Mouse (Mus musculus) heart, embryonic 15.5 days (tissue): ENCODE data around the gene C1ql2. TPM values are rescaled to one million over a fixed set of nuclear protein-coding genes. Genes with fewer than 3 reads are reported as not detected.

ENCODE experiments used
- ATAC-seq: fragments of 200-750 bp; cut with Nextera tagmentation; replicated peaks from 2 replicates; pipeline ENCODE4 v1.8.0; 2017; ENCODE audit warnings: low read depth, moderate TSS enrichment; ENCODE audit not compliant: insufficient number of reproducible peaks, insufficient read depth, low FRiP score
- H3K27ac ChIP-seq: fragments of 300-500 bp; sonication (generic); 2 replicates; pipeline ENCODE4 v1.5.1; 2015; ENCODE audit warnings: mild to moderate bottlenecking, inconsistent platforms
- H3K27me3 ChIP-seq: fragments of 300-500 bp; sonication (generic); 2 replicates; pipeline ENCODE4 v1.6.1; 2015; ENCODE audit warnings: inconsistent platforms
- H3K36me3 ChIP-seq: fragments of 300-500 bp; sonication (generic); 2 replicates; pipeline ENCODE4 v1.6.1; 2015; ENCODE audit warnings: mild to moderate bottlenecking, inconsistent platforms
- H3K4me1 ChIP-seq: fragments of 300-500 bp; sonication (generic); replicated peaks from 2 replicates; pipeline ENCODE4 v1.6.1; 2015; ENCODE audit warnings: inconsistent platforms
- H3K4me2 ChIP-seq: fragments of 300-500 bp; sonication (generic); 2 replicates; pipeline ENCODE4 v1.6.1; 2015; ENCODE audit warnings: inconsistent platforms, mild to moderate bottlenecking, moderate library complexity
- H3K4me3 ChIP-seq: fragments of 300-500 bp; sonication (generic); 2 replicates; pipeline ENCODE4 v1.5.1; 2015; ENCODE audit warnings: mild to moderate bottlenecking, inconsistent platforms
- H3K9ac ChIP-seq: fragments of 300-500 bp; sonication (generic); 2 replicates; pipeline ENCODE4 v1.6.1; 2015; ENCODE audit warnings: mild to moderate bottlenecking, inconsistent platforms
- H3K9me3 ChIP-seq: fragments of 300-500 bp; sonication (generic); replicated peaks from 2 replicates; pipeline ENCODE4 v1.6.1; 2016; ENCODE audit warnings: inconsistent platforms
- WGBS: fragments of 180-500 bp; shearing (Covaris S2); methylation state at CpG from one replicate; pipeline ENCODE4 v1.1.7; 2015; ENCODE audit warnings: mixed read lengths; 5-methylcytosine and 5-hydroxymethylcytosine counted together
- polyA plus RNA-seq: library from polyadenylated mRNA; unstranded; fragments of >200 nt; fragmentation: Nextera tagmentation; extraction: Ambion mirVana; gene quantifications from 2 replicates; pipeline ENCODE4 v1.2.1, GENCODE M21; 2015

Gene C1ql2
- polyA plus RNA-seq, 1 experiment from 2014 or later, result not detected

- Histone ChIP-seq H3K4me3 (no peak overlapping the region), H3K4me2 (no peak overlapping the region), H3K27ac (no peak overlapping the region), H3K9me3 (no peaks in the 10 kb centered on the region), H3K9ac (no peak overlapping the region), H3K36me3 (no peaks in the 10 kb centered on the region), H3K27me3 (no peaks in the 10 kb centered on the region), H3K4me1 (no peaks in the 10 kb centered on the region)
- no peak for ATAC-seq
- 43% methylated on average over 6 of the region's 6 CpGs for WGBS
Observed at GRCm38 (mm10) chr1:120389734-120390133, 49.4 kb downstream of the C1ql2 start.

DNA sequence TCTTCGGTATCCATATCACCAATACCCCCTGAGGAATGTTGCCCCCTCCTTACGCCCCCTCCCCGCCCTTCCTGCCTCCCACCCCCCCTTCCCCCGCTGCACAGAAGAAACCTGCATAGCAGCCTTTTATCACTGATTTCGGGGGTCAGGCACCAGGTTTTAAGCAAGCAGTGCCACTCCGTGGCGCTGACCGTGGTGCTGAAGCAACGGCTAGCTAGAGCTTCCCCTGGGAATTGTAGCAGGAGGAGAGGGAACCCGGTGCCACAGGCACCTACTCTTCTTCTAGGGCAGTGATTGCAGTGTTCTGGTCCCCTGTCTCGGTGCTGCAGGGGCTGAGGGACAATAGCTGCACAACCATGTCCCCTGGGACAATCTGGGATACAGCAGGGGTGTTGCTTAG, 50.0 kb downstream of the C1ql2 start:
- no peak overlapping the region for H3K27ac ChIP-seq
- no peaks in the 10 kb centered on the region for H3K27me3 ChIP-seq
- no peak overlapping the region for H3K4me3 ChIP-seq
- H3K4me1 ChIP-seq, result no peaks in the 10 kb centered on the region
- H3K9ac ChIP-seq, result no peak overlapping the region
- no peak overlapping the region for H3K4me2 ChIP-seq
- no peak for ATAC-seq
- H3K9me3 ChIP-seq, result no peaks in the 10 kb centered on the region
- no peaks in the 10 kb centered on the region for H3K36me3 ChIP-seq
- WGBS, result 2% methylated on average over 11 of the region's 11 CpGs

Other genes with a start within 250 kb of the C1ql2 start
- gene Dbi, start 219.5 kb upstream of the C1ql2 start, polyA plus RNA-seq, result 623 and 771 TPM in 2 replicates
- 8.2 and 13.6 TPM in 2 replicates for gene 3110009E18Rik, start 219.4 kb upstream of the C1ql2 start, polyA plus RNA-seq
- gene Steap3, start 67.9 kb upstream of the C1ql2 start, polyA plus RNA-seq, result 15.9 and 19.1 TPM in 2 replicates
- 0.13 and 0.23 TPM in 2 replicates for gene Marco, start 164.4 kb downstream of the C1ql2 start, polyA plus RNA-seq